Mouse (Mus musculus): ENCODE results near the gene Tmem106a.

- no peak; the same call in none of the 2 replicates for TF ChIP-seq CTCF (IDR thresholded peaks at IDR 0.05)
- TF ChIP-seq EP300 (IDR thresholded peaks at IDR 0.05; ENCODE audit: insufficient read depth, low read depth, low read length): no peak
Observed at GRCm38 (mm10) chr11:101589444-101589843, 7.4 kb downstream of the Tmem106a start.
